Mouse (Mus musculus) small intestine, adult 2 months (tissue): ENCODE results near the gene Esrp2.

ENCODE experiments used
- CTCF ChIP-seq: fragments of 200-500 bp; IDR thresholded peaks from 2 replicates; pipeline ENCODE4 v1.5.1; 2012; ENCODE audit warnings: low read depth, mild to moderate bottlenecking, control low read depth, inconsistent platforms, low read length, moderate library complexity, mixed read lengths; ENCODE audit not compliant: insufficient replicate concordance, insufficient read length; ENCODE audit errors: extremely low read depth
- POLR2A ChIP-seq: fragments of 200-500 bp; IDR thresholded peaks from 2 replicates; pipeline ENCODE4 v1.6.1; 2012; ENCODE audit warnings: low read depth, mild to moderate bottlenecking, control low read depth, inconsistent platforms, low read length, moderate library complexity

DNA sequence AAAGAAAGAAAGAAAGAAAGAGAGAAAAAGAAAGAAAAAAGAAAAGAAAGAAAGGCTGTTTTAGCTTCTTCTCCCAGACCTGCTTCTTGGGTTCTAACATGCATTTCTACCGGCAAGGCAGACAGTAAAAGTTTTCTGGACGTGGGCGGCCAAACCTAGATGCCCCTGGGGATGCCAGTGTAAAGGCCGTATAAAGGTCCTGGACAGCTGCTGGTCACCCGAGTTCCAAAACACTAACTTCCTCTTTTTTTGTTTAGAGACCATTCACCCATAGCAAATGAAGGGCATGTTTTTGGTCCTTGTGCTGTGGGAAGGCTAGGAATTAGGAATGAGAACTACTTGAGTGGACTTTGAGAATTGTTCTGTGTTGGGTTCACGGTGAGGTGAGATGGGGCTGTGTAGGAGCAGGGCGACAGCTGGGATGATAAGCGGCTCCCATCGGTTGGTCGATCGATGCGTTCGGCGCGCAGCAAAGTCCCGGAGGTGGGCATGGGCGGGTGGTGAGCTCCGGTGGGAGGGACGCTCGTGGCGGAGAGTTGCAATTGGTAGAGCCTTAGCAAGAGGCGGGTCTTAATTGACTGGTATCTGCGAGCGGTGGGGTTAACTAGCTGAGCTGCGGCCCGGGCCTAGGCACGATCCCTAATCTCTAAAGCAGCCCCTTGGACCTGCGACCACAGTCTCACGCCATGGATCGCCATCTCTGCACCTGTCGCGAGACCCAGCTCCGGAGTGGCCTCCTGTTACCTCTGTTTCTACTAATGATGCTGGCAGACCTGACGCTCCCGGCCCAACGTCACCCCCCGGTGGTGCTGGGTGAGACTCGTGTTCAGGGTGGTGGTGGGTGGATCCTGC is 13.3 kb upstream of the Esrp2 start, which contains the start of gene Pla2g15:
- TF ChIP-seq CTCF, result no peak
- peak; percentile 44; the same call in 1 of the 2 replicates for TF ChIP-seq POLR2A
